Mouse (Mus musculus) lung, adult 2 months (tissue): ENCODE measurements around the gene Fat3. TPM values are rescaled to one million over a fixed set of nuclear protein-coding genes. Genes with fewer than 3 reads are reported as not detected.
A peak's percentile ranks its signal among the peaks of the same experiment; 100 is the strongest.

Source experiments
- DNase-seq: peaks from one replicate; pipeline ENCODE4 v3.0.0; 2022
- H3K4me1 ChIP-seq: fragments of 200-500 bp; 2 replicates; pipeline ENCODE4 v1.6.1; 2011; ENCODE audit warnings: low read length; ENCODE audit not compliant: control insufficient read depth, insufficient read depth
- H3K4me3 ChIP-seq: fragments of 200-500 bp; replicated peaks from 2 replicates; pipeline ENCODE3; 2011; ENCODE audit warnings: low read depth, mild to moderate bottlenecking, control low read depth, low read length; ENCODE audit errors: extremely low read depth
- CTCF ChIP-seq: fragments of 200-500 bp; IDR thresholded peaks from 2 replicates; pipeline ENCODE4 v1.5.1; 2011; ENCODE audit warnings: mild to moderate bottlenecking, low read length, control low read depth; ENCODE audit not compliant: insufficient read depth
- POLR2A ChIP-seq: fragments of 200-500 bp; IDR thresholded peaks from 2 replicates; pipeline ENCODE4 v1.6.1; 2011; ENCODE audit warnings: low read depth, mild to moderate bottlenecking, control low read depth, low read length, borderline replicate concordance; ENCODE audit errors: extremely low read depth
- WGBS: fragments of 180-500 bp; shearing (Covaris S2); methylation state at CpG from one replicate; pipeline ENCODE4 v1.1.7; 2018; 5-methylcytosine and 5-hydroxymethylcytosine counted together
- polyA plus RNA-seq: library from polyadenylated mRNA; depleted of rRNA; stranded (reverse); fragments of >200 nt; gene quantifications from 2 replicates; pipeline ENCODE4 v1.2.3, GENCODE M21; 2012

Fat3 gene
- polyA plus RNA-seq, 1 experiment = 2.7 TPM

DNA sequence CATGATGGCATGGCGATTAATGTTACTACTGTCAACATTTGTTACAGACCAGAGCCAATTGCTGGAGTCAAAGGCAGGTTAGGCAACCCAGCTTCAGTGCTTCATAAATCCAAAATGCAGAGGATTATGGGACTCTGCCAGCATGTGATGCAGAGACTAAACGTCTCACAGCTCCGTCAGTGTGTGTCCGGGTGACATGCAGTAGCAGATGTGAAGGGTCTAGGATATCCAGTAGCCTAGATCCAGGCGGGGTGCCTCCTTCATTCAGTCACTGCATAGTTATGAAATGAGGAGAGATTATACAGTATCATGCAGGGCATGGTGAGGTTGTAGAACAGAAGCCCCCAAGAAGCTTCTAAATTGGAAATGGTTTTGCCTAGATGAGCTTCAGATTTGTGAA lies 379.3 kb downstream of the Fat3 start:
- no peak for TF ChIP-seq POLR2A
- TF ChIP-seq CTCF = no peak
- DNase-seq = no peak

DNA sequence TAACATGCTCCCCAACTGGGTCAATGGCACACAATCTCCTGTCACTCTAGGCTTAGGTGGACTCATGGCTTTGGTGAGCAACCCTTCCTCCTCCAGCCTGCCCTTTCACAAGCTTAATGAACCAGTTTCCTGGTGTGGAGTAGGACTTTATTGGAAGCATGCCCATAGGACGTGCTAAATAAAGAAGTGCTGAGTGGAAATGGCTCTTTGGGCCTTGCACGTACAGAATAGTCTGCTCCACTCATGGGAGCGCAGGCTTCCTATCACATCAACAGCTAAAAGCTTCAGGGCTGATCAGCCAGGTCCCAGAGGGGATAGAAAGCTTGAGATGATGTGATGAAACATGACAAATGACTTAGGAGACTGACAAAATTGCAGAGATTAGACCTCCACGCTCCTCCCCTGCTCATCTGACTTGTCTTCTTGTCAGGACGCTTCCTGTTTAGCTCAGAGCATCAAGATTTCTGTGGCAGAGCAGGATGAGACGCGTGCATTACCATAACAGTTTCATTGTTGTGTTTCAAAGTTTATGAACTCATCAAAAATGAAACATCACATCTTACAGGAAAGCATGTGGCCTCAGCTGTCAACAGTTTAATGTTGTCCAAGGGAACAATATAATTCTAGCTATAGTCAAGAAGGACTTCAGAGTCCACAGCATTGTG lies 386.1 kb downstream of the Fat3 start:
- no peak for TF ChIP-seq POLR2A
- TF ChIP-seq CTCF = no peak
- WGBS = 28% methylated on average over 7 of the region's 7 CpGs
- DNase-seq = peak; percentile 6
- Histone ChIP-seq H3K4me3 (no peak overlapping the region), H3K4me1 (peaks cover 5% of the 10 kb centered on the region; the same call in 1 of the 2 replicates)

More for the DNA sequence above, 379.3 kb downstream of the Fat3 start:
- 86% methylated on average over 5 of the region's 5 CpGs for WGBS
- no peak overlapping the region for H3K4me3 ChIP-seq
- H3K4me1 ChIP-seq = no peaks in the 10 kb centered on the region

DNA sequence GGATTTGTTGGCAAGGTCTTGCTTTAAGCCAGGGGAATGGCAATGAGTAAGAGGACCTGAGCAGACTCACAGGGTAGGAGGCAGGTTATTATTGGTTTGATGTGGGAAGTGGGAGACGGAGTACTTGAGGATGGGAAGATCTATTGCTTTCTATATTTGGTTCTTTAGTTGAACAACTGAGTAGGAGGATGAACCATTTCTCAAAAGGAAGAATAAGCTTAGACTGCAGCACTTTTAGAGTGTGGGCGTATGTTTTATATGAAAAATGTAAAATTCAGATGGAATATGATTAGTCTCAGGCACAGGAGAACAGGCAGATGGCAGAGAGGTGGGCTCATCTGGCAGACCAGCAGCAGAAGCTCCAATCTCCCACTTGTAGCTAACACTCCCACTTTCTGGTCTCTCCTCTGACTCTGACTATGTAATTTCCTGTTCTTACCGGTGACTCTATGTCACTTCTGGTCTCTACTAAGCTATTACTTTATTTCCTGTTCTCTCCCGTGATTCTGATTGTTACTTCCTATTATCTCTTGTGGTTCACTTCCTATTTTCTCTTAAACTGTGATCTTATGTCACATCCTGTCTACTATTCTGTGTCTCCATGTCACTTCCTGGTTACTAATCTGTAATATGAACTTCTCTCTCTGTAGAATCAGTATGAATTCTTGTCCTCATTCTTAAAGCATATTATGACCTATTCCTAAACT lies 387.0 kb downstream of the Fat3 start:
- Histone ChIP-seq H3K4me3 (no peak overlapping the region), H3K4me1 (peaks cover 5% of the 10 kb centered on the region; the same call in 1 of the 2 replicates)
- no peak for DNase-seq
- TF ChIP-seq CTCF = no peak
- no peak for TF ChIP-seq POLR2A
- WGBS = 70% methylated on average over 4 of the region's 4 CpGs

DNA sequence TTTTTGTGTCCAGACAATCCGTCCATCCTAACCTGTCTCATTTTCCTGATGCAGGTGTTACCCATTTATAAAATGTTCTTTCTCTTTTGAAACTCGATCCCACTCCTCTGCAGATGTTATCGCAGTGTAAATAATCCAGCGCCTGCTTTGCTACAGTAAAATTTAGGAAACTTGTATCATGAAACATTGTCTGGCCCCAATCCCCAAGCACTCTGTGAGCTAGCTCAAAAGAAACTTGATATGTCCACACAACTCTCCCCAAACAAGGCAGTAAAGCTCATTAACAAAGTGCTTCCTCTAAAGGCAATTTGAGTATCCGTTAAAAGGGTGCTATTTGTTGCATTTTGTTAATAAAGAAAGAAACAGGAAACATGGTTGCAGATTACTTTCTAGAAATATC lies 393.2 kb downstream of the Fat3 start:
- Histone ChIP-seq H3K4me1 (no peaks in the 10 kb centered on the region), H3K4me3 (no peak overlapping the region)
- 43% methylated on average over 5 of the region's 5 CpGs for WGBS
- DNase-seq = no peak
- TF ChIP-seq POLR2A (no peak), CTCF (no peak)

DNA sequence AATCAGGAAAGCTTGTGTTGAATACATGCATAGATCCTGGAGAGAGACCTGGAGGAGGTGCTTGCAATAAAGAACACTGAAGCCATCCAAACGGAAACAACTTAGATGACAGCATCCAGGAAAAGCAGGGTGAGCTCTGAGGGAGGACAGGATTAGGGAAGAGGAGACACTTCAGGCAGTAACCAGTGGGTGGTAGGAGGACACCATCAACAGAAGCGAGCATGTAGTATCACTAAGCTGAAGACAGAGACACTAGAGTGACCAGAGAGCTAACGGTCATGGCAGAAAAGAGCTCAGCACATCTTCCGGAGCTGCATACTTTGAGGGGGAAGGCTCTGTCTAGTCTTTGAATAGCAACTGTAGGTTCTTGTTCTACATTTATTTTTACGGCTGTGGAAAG lies 393.7 kb downstream of the Fat3 start:
- Histone ChIP-seq H3K4me3 (no peak overlapping the region), H3K4me1 (no peaks in the 10 kb centered on the region)
- TF ChIP-seq CTCF (no peak), POLR2A (no peak)
- DNase-seq = no peak
- WGBS = 59% methylated on average over 5 of the region's 5 CpGs

- DNase-seq = no peak
- Histone ChIP-seq H3K4me1 (no peaks in the 10 kb centered on the region), H3K4me3 (no peak overlapping the region)
- 72% methylated on average over 2 of the region's 2 CpGs for WGBS
- no peak for TF ChIP-seq POLR2A
- TF ChIP-seq CTCF = no peak
Measured at GRCm38 (mm10) chr9:16098553-16098952, 402.5 kb downstream of the Fat3 start.

DNA sequence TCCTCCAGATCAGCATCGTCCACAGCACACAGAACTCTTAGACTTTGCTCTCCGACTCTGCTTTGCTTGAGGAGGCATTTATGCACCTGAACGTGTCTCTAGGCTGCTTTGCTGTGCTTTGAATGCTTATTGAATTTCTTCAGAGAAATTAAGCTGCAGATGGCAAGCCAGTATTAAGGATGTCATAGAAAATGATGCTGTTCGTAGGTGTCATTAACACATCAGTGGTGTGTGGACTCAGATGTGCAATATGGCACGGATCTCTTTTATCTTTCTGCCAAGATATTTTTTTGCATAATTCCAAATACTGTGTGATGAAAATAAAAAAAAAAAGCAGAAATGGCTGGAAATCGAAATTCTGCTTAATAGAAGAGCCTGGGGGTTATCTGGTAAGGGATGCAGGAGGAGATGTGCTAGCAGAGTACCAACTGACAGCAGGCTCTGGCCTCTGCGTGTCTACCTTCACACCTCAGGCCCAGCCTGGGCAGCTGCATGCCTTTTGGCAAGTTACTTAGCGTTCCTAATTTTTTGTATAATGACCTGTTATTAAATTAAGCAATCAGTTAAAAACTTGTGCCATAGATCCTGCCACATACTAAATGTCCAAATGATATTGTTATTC lies 407.9 kb downstream of the Fat3 start:
- Histone ChIP-seq H3K4me3 (no peak overlapping the region), H3K4me1 (no peaks in the 10 kb centered on the region)
- DNase-seq = no peak
- 73% methylated on average over 8 of the region's 8 CpGs for WGBS
- TF ChIP-seq POLR2A (no peak), CTCF (no peak)

GRCm38 (mm10) chr9:16092051-16092967 lies 408.8 kb downstream of the Fat3 start:
- 57% methylated on average over 5 of the region's 5 CpGs for WGBS

GRCm38 (mm10) chr9:16079292-16079691 lies 421.8 kb downstream of the Fat3 start:
- TF ChIP-seq CTCF (no peak), POLR2A (no peak)
- no peak for DNase-seq
- WGBS = 60% methylated on average over 2 of the region's 2 CpGs
- Histone ChIP-seq H3K4me3 (no peak overlapping the region), H3K4me1 (no peaks in the 10 kb centered on the region)

More at GRCm38 (mm10) chr9:16092051-16092967, 408.8 kb downstream of the Fat3 start:
- H3K4me1 ChIP-seq = no peaks in the 10 kb centered on the region
- no peak for TF ChIP-seq POLR2A
- no peak for TF ChIP-seq CTCF
- DNase-seq = no peak
- H3K4me3 ChIP-seq = no peak overlapping the region
